Mouse (Mus musculus): ENCODE data around the gene Bcas3. TPM values are rescaled to one million over a fixed set of nuclear protein-coding genes. Genes with fewer than 3 reads are reported as not detected.

Bcas3 gene
- 22.7 and 30.6 TPM in 2 replicates for polyA plus RNA-seq (2014; fragmentation: Nextera tagmentation; extraction: Ambion mirVana)

DNA sequence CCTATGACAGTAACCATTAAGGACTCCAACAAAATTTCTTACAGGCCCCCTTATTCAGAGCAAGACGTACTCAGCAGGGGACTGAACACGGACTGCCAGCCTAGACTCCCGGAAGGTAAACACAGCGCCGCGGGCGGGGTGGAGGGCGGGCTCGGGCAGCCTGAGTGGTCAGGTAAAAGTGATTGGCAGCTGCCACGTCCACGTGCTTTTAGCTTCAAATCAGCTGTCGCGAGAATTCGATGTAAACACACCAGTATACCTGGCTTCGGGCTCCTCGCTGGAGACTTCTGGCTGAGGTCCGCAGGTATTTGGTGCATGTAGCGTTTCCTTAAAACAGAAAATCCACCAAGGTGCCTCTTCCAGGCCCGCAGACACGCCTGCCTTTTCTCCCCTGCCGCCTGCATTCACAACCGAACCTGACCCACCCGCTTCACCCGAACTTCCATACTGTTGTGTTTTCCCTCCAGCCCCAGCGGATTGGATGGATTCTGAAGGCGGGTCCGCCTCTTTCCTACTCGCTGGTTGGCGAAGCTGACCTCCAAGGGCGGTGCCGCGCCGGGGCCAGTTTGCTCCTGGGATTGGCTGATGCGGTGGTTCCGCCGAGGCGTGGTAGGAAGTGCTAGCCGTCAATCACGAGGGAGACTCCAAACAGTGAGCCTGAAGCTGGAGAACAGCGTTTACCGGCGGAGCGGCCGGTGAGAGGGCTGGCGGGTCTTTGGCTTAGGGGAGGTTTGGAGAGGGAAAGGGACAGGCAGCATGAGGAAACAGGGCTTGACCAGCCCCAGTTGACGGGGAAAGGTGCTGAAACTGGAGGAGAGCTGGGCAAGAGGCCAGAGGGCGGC lies at the start of gene Bcas3:
Gene Bcas3 (plus strand): TSS at position 629 of the 842 bp plus-strand sequence.
- under 1% methylated on average over 47 of the region's 47 CpGs for WGBS

DNA sequence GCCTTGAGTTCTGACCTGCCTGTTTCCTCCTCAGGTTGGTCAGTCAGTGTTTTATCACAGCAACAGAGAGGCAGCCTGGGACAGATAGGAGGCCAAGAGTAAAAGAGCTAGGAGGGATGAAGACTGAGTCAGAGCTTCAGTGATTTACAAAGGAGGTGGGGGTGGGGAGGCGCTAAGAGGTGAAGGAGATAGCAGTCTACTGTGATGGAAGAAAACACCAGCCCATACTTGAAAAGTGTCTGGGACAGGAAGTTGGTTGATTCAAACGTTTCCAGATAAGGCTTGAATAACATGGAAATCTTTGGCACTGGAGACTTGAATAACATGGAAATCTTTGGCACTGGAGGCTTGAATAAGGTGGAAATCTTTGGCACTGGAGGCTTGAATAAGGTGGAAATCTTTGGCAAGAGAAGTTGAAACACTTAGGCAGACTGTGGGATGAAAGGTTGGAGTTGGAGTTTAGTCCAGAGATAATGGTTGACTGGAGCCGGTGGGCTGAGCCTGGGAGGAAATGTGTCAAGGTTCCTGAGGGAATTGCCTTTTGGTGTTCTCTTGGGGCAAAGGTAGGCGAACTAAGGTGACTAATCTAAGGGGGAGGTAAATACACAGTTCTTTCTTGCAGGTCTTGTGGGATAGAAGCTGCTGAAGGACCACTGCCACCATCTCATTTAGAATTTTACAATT lies 46.2 kb upstream of the Bcas3 start:
- H3K4me1 ChIP-seq (ENCODE audit: control insufficient read depth, insufficient read depth, low read length) = no peaks in the 10 kb centered on the region
- H3K36me3 ChIP-seq (ENCODE audit: control insufficient read depth, insufficient read depth, low read length) = no peaks in the 10 kb centered on the region
- H3K9ac ChIP-seq (ENCODE audit: low read depth, low read length) = no peak overlapping the region
- no peak overlapping the region for H3K27ac ChIP-seq (ENCODE audit: low read depth, low read length)
- no peak overlapping the region for H3K4me2 ChIP-seq (replicated peaks; ENCODE audit: low read depth, low read length)
- H3K9me3 ChIP-seq (ENCODE audit: control insufficient read depth, low read length) = no peaks in the 10 kb centered on the region
- H3K27me3 ChIP-seq (ENCODE audit: control insufficient read depth, insufficient read depth, low read length) = no peaks in the 10 kb centered on the region
- no peak overlapping the region for H3K4me3 ChIP-seq (ENCODE audit: low read length)
- ATAC-seq (ENCODE audit: low FRiP score, low TSS enrichment) = no peak
- 55% methylated on average over 4 of the region's 4 CpGs for WGBS

More for the DNA sequence above, at the start of gene Bcas3:
- Histone ChIP-seq H3K36me3 (ENCODE audit: control insufficient read depth, insufficient read depth, low read length) (0 out of 2 replicates have a peak, but pooled peaks cover 2% of the 10 kb centered on the region), H3K4me3 (ENCODE audit: low read length) (peak within 1 kb of the TSS; percentile 75), H3K4me2 (replicated peaks; ENCODE audit: low read depth, low read length) (peak within 1 kb of the TSS; percentile 77), H3K27me3 (ENCODE audit: control insufficient read depth, insufficient read depth, low read length) (no peaks in the 10 kb centered on the region), H3K4me1 (ENCODE audit: control insufficient read depth, insufficient read depth, low read length) (0 out of 2 replicates have a peak, but pooled peaks cover 4% of the 10 kb centered on the region), H3K27ac (ENCODE audit: low read depth, low read length) (peak within 1 kb of the TSS; percentile 51; the same call in 1 of the 2 replicates), H3K9ac (ENCODE audit: low read depth, low read length) (peak within 1 kb of the TSS; percentile 77), H3K9me3 (ENCODE audit: control insufficient read depth, low read length) (no peaks in the 10 kb centered on the region)
- ATAC-seq (ENCODE audit: low FRiP score, low TSS enrichment) = peak; percentile 98

DNA sequence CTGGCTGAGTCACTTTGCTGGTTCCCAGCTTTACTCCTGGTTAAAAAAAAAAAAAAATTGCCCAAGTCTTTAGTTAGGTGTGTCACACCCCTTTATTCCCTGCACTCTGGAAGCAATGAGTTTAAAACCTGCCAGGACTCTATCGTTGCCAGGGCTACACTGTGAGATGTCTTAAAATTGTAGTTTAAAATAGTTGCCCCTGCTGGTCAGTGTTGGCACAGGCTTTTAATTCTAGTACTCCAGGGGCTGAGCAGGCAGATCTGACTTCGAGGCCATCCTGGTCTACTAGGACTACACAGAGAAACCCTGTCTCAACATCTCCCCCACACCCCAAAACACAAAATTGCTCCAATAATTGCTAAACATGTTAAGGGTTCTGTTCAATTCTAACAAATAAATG lies 44.2 kb upstream of the Bcas3 start:
- WGBS = 71% methylated on average over 2 of the region's 2 CpGs
- peaks cover 11% of the 10 kb centered on the region for H3K4me1 ChIP-seq (ENCODE audit: control insufficient read depth, insufficient read depth, low read length)

DNA sequence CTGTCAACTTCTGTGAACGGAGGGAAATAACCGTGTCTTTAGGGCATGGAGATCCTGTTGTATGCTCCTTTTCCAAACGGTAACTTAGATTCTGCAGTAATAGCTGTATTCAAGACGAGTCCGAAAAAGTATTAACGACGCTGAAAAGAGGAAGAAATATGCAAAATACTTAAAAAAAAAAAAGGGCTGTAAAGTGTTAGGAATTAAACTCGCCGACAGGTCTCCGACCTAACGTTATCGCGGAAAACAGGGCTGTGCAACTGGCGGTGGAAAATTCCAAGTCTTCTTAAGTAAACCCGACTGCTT lies 42.6 kb upstream of the Bcas3 start:
- Histone ChIP-seq H3K27ac (ENCODE audit: low read depth, low read length) (peak overlapping the region; percentile 91), H3K4me2 (replicated peaks; ENCODE audit: low read depth, low read length) (peak overlapping the region; percentile 76), H3K36me3 (ENCODE audit: control insufficient read depth, insufficient read depth, low read length) (peaks cover 8% of the 10 kb centered on the region; the same call in 1 of the 2 replicates), H3K27me3 (ENCODE audit: control insufficient read depth, insufficient read depth, low read length) (no peaks in the 10 kb centered on the region), H3K9me3 (ENCODE audit: control insufficient read depth, low read length) (no peaks in the 10 kb centered on the region), H3K9ac (ENCODE audit: low read depth, low read length) (peak overlapping the region; percentile 57), H3K4me1 (ENCODE audit: control insufficient read depth, insufficient read depth, low read length) (peaks cover 11% of the 10 kb centered on the region), H3K4me3 (ENCODE audit: low read length) (peak overlapping the region; percentile 92)
- ATAC-seq (ENCODE audit: low FRiP score, low TSS enrichment) = no peak
- 2% methylated on average over 15 of the region's 15 CpGs for WGBS

More for the DNA sequence above, 44.2 kb upstream of the Bcas3 start:
- no peak overlapping the region for H3K27ac ChIP-seq (ENCODE audit: low read depth, low read length)
- no peaks in the 10 kb centered on the region for H3K9me3 ChIP-seq (ENCODE audit: control insufficient read depth, low read length)
- H3K4me2 ChIP-seq (replicated peaks; ENCODE audit: low read depth, low read length) = no peak overlapping the region
- no peaks in the 10 kb centered on the region for H3K27me3 ChIP-seq (ENCODE audit: control insufficient read depth, insufficient read depth, low read length)
- H3K9ac ChIP-seq (ENCODE audit: low read depth, low read length) = no peak overlapping the region
- ATAC-seq (ENCODE audit: low FRiP score, low TSS enrichment) = no peak
- no peaks in the 10 kb centered on the region for H3K36me3 ChIP-seq (ENCODE audit: control insufficient read depth, insufficient read depth, low read length)
- H3K4me3 ChIP-seq (ENCODE audit: low read length) = no peak overlapping the region

DNA sequence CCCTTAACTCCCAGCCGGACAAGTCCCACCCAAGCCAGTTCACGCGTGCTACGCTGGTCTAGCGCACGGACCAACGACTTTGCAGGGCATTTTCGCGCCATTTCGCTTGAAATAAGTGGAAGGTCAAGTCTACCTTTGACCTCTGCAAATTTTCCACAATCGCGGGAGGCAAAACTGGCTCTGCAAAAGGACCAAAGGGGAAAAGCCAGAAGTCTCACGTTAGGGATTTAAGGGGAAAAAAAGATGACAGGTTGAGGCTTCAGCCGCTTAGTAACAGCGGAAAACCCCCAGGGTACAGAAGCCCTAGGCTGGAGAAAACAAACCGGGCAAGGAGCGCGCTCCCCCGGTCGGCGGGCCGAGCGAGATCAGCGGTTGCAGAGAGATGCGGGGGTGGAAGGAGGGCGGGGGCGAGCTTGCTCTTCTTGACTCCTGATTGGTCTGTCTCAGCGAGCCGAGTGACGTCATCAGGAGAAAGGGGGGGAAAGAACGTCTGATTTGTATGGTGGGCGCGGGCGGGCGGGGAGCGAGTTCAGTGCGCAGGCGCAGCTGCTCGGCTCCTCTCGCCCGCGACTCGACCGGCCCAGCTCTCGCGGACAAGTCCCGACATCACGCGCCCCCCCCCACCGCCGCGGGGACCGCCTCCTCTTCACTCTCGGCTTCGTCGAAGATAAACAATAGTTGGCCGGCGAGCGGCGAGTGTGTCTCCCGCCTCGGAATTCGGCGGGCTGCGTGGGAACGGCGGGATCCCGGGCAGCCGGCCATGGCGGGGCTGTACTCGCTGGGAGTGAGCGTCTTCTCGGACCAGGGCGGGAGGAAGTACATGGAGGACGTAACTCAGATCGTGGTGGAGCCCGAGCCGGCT lies 42.0 kb upstream of the Bcas3 start, which contains the start of gene Ppm1d:
Gene Ppm1d (plus strand): TSS at position 532 of the 862 bp plus-strand sequence.
- Histone ChIP-seq H3K27me3 (ENCODE audit: control insufficient read depth, insufficient read depth, low read length) (no peaks in the 10 kb centered on the region), H3K27ac (ENCODE audit: low read depth, low read length) (peak within 1 kb of the TSS; percentile 91), H3K36me3 (ENCODE audit: control insufficient read depth, insufficient read depth, low read length) (peaks cover 8% of the 10 kb centered on the region; the same call in 1 of the 2 replicates), H3K9ac (ENCODE audit: low read depth, low read length) (peak within 1 kb of the TSS; percentile 92), H3K4me2 (replicated peaks; ENCODE audit: low read depth, low read length) (peak within 1 kb of the TSS; percentile 76), H3K9me3 (ENCODE audit: control insufficient read depth, low read length) (no peaks in the 10 kb centered on the region), H3K4me3 (ENCODE audit: low read length) (peak within 1 kb of the TSS; percentile 92), H3K4me1 (ENCODE audit: control insufficient read depth, insufficient read depth, low read length) (peaks cover 11% of the 10 kb centered on the region)
- ATAC-seq (ENCODE audit: low FRiP score, low TSS enrichment) = peak; percentile 95
- under 1% methylated on average over 70 of the region's 78 CpGs for WGBS

DNA sequence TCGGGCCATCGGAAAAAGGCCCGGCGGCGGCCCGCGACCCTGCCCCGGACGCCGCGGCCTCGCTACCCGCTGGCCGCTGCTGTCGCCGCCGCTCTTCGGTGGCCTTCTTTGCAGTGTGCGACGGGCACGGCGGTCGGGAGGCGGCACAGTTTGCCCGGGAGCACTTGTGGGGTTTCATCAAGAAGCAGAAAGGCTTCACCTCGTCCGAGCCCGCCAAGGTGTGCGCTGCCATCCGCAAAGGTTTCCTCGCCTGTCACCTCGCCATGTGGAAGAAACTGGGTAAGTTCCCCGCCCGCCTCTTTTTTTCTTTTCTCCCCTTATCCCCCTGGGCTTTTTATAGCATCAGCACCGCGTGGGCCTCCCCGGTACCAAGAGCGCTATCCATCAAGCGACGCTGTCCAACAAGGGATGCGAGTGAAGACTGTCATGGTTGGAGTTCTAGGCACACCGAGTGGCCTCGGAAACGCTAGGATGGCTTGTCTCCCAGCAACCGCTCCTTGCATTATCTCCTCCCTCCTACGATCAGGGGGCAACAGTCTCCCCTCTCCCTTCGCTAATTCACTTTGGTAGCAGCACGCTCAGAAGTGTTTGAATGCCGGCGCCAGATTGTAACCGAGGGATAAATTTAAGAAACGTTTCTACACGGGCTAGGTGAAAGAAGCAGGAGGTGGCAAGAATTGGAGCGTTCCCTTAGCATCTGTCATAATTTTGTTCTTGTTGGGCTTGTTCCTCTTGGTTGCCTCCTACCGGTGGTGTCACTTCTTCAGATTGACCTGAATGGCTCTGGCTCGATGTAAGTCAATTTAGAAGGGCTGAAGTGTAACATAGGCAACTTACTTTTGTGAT lies 41.1 kb upstream of the Bcas3 start:
- H3K9ac ChIP-seq (ENCODE audit: low read depth, low read length) = peak overlapping the region; percentile 92
- WGBS = 0% methylated on average over 50 of the region's 56 CpGs
- ATAC-seq (ENCODE audit: low FRiP score, low TSS enrichment) = peak; percentile 17
- H3K27ac ChIP-seq (ENCODE audit: low read depth, low read length) = peak overlapping the region; percentile 60
- peak overlapping the region; percentile 92 for H3K4me3 ChIP-seq (ENCODE audit: low read length)
- H3K9me3 ChIP-seq (ENCODE audit: control insufficient read depth, low read length) = no peaks in the 10 kb centered on the region
- no peaks in the 10 kb centered on the region for H3K27me3 ChIP-seq (ENCODE audit: control insufficient read depth, insufficient read depth, low read length)
- peaks cover 8% of the 10 kb centered on the region; the same call in 1 of the 2 replicates for H3K36me3 ChIP-seq (ENCODE audit: control insufficient read depth, insufficient read depth, low read length)
- H3K4me1 ChIP-seq (ENCODE audit: control insufficient read depth, insufficient read depth, low read length) = peaks cover 11% of the 10 kb centered on the region
- peak overlapping the region; percentile 62 for H3K4me2 ChIP-seq (replicated peaks; ENCODE audit: low read depth, low read length)

DNA sequence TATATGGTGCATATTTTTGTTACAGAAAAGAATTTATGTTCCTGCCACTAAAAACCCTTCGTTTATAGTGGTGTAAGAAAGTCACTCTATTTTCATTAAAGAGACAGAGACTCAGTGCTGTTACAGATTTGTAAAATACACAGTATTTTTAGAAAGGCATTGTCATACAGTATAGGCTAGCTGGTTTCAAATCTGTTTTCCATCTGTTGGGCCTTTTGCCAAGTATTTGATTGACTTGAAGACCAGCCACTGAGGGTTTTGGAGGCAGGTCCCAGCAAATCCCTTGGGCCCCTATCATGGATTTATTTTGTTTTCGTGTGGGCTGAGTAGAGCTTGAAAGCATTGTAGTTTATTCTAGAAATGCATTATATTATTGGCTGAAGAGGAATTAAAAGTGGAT lies 40.1 kb upstream of the Bcas3 start:
- peaks cover 8% of the 10 kb centered on the region; the same call in 1 of the 2 replicates for H3K36me3 ChIP-seq (ENCODE audit: control insufficient read depth, insufficient read depth, low read length)
- H3K4me2 ChIP-seq (replicated peaks; ENCODE audit: low read depth, low read length) = peak overlapping the region; percentile 62
- H3K4me3 ChIP-seq (ENCODE audit: low read length) = peak overlapping the region; percentile 92
- peaks cover 11% of the 10 kb centered on the region for H3K4me1 ChIP-seq (ENCODE audit: control insufficient read depth, insufficient read depth, low read length)
- no peak overlapping the region for H3K27ac ChIP-seq (ENCODE audit: low read depth, low read length)
- WGBS = 18% methylated on average over 2 of the region's 2 CpGs
- H3K9ac ChIP-seq (ENCODE audit: low read depth, low read length) = no peak overlapping the region; the same call in 1 of the 2 replicates
- no peak for ATAC-seq (ENCODE audit: low FRiP score, low TSS enrichment)
- H3K9me3 ChIP-seq (ENCODE audit: control insufficient read depth, low read length) = no peaks in the 10 kb centered on the region
- no peaks in the 10 kb centered on the region for H3K27me3 ChIP-seq (ENCODE audit: control insufficient read depth, insufficient read depth, low read length)

DNA sequence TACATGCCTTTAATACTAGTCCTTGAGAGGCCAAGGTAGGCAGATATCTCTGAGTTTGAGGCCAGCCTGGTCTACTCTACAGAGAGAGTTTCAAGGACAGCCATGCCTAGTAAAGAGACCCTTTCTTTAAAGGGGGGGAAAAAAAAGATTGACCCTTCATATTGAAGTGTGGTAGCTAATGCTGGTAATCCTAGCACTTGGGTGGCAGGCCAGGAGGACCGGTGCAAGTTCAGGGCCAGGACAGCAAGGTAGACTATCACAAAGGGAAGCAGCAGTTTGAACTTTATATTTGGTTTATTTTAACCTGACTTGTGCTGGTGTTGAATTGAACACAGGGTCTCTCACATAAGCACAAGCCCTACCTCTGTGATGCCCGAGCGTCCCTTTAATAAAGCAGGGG lies 39.6 kb upstream of the Bcas3 start:
- Histone ChIP-seq H3K27ac (ENCODE audit: low read depth, low read length) (no peak overlapping the region), H3K4me2 (replicated peaks; ENCODE audit: low read depth, low read length) (peak overlapping the region; percentile 62), H3K36me3 (ENCODE audit: control insufficient read depth, insufficient read depth, low read length) (peaks cover 9% of the 10 kb centered on the region; the same call in 1 of the 2 replicates), H3K4me3 (ENCODE audit: low read length) (peak overlapping the region; percentile 92; the same call in 1 of the 2 replicates), H3K27me3 (ENCODE audit: control insufficient read depth, insufficient read depth, low read length) (no peaks in the 10 kb centered on the region), H3K9me3 (ENCODE audit: control insufficient read depth, low read length) (no peaks in the 10 kb centered on the region), H3K9ac (ENCODE audit: low read depth, low read length) (no peak overlapping the region), H3K4me1 (ENCODE audit: control insufficient read depth, insufficient read depth, low read length) (peaks cover 11% of the 10 kb centered on the region)
- ATAC-seq (ENCODE audit: low FRiP score, low TSS enrichment) = no peak
- 84% methylated on average over 3 of the region's 3 CpGs for WGBS

Measured in kidney, embryonic 14.5 days (tissue).